Mouse (Mus musculus) kidney, postnatal 10 days (tissue): ENCODE measurements around the gene Arhgef7.

ENCODE experiments used
- DNase-seq: peaks from one replicate; pipeline ENCODE4 v3.0.0; 2021; ENCODE audit warnings: mixed read lengths

Arhgef7 gene

DNA sequence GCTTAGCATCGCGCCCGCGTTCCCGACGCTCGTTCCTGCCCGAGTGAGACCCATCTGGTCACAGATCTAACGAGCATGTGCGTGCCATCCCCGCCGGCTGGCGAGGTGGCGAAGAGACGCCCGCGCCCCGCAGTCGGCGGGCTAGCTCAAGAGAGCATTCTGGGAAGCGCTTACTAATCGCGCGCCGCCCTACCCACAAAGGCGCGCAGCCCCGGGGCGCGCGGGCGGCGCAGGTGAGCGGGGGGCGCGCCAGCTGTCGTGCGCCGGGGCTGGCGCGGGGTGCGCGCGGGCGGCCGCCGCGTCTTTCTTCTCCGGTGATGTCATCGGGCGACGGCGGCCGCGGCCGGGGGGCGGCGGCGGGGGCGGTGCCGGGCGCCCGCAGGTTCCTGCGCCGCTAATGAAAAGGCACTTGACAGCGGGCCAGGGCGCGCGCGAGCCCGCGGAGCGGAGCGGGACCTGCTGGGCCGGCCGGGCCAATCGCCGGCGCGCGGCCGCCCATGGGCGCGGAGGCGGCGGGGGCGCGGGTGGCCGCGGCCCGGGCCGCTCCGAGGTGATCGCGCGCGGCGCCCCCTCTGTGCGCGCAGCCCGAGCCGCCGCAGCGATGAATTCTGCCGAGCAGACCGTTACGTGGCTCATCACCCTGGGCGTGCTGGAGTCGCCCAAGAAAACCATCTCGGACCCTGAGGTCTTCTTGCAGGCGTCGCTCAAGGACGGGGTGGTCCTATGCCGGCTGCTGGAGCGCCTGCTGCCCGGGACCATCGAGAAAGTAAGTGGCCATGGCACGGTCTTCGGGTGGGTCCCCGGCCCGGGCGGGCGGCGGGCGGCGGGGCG, at the start of gene Arhgef7:
Arhgef7 (plus strand) TSS at position 71 of the 831 bp plus-strand sequence.
- DNase-seq: peak; percentile 62

DNA sequence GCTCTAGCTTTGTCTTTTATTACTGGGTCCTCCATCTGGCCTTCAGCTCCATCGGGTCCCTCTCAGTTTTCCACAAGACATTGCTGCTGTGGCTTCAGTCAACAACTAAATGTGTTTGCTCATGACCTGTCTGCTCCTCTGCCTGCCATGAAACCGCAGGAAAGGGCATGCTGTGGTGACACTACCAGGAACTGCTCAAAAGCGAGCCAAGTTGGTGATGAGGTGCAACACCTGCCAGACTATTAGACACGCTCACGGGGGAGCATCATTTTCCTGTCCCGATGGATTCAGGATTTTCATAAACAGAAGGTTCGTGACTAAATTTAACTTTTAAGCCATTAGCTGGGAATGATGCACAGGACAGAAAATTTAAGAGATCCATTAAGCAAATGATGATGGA, 43.0 kb upstream of the Arhgef7 start:
- no peak for DNase-seq

DNA sequence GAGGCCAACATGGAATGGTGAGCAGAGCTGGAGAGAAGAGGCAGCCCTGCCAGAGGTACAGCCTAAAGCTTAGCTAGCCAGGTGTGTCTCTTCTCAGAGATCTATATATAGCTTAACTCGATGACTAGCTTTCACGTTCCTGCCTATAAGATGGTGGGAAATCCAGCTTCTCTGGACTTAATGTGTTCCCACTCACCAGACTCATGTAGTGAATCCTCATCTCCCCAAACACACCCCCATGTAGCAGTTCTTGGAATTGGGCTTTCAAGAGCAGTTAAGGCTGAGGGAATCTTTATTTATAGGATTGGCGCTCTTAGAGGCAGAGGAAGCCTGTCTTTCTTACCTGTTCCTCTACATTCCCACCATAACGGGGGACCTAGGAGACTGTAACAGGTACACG, 40.3 kb upstream of the Arhgef7 start:
- no peak for DNase-seq

DNA sequence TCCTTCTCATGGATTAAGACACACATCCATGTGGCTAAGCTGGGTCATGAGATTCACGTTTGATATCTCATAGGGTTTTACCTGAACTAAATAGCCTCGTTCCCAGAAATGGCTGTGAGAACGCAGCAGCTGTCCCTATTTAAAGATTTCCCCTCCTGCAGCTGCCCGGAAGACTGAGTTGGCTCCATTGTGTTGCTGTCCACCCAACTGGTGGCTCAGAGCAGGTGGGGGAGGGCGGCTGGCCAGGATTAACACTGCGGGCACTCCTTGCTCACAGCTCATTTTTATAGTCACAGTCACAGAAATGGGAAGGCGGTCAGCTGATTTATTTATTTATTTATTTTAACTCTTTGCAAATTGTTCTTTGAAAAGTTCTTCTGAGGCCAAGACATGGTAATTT, 37.6 kb upstream of the Arhgef7 start:
- DNase-seq: no peak

DNA sequence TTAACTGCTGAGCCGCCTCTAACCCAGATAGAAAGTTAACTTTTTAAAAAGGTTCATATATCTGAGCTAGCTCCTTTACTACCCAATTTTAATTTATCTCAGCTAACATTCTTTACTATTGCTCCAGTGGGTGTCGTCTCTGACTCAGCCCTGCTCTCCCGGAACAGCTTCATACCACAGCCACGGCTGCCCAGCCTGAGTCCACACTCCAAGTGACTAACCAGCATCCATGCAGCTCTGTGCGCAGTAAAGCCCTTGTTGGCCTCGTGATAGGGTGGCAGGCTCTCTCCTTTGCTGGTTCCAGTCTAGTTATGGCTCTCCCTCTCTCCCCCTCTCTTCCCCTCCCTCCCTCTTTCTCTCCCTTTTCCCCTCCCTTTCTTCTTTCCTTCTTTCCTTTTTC, 36.2 kb upstream of the Arhgef7 start:
- no peak for DNase-seq

DNA sequence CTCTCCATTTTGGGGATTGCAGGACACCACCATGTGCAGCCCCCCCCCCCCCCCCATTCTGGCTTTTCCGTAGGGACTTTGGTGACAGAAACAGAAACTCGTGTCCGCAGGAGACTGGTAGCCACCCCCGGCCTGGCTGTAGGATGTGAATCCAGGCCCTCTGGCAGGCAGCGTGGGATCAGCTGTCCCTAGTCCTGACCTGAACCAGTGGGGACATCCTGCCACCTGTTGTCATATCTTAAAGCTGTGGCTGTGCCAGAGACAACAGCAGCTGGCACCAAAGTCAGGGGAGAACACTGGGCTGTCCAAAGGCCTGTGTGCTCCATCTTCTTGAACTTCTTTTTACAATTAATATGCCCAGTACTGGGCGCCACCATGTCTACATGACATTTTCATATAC, 35.8 kb upstream of the Arhgef7 start:
- DNase-seq: no peak

DNA sequence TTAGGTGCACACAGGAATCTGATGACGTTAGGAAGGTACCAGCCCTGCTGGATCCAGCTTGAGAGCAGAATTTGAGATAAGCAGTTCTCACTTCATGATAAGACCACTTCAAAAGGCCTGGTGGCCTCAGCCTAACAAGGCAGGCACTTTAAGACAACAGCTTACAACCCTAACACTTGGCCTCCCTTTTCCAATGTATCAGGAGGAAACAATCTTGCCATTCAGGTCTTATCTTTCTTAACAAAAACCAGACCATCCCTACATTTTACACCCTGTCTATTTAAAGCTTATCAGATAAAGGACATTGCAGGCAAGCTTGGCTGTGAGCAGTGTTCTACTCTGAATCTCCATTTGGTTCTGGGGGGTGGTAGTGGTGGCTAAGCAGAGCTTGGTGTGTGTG, 35.1 kb upstream of the Arhgef7 start:
- DNase-seq: no peak

DNA sequence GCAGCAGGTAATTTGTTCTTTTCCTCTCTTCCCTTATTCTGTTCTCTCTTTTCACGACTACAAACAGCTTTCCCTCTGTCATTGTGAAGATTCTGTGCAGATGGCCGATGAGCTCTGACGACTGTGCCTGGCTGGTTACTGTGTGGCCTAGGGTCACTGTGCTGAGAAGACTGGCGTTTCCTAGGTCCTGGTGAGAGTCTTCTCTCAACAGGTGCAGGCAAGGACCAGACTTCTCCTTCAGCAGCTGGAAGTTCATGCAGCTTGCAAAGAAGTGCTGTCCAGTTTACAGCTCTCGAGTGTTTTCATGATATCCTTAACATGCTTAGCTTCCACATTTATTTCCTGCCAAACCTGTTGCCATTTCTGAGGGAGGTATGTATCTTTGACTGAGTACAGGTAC, 33.5 kb upstream of the Arhgef7 start:
- DNase-seq: no peak

DNA sequence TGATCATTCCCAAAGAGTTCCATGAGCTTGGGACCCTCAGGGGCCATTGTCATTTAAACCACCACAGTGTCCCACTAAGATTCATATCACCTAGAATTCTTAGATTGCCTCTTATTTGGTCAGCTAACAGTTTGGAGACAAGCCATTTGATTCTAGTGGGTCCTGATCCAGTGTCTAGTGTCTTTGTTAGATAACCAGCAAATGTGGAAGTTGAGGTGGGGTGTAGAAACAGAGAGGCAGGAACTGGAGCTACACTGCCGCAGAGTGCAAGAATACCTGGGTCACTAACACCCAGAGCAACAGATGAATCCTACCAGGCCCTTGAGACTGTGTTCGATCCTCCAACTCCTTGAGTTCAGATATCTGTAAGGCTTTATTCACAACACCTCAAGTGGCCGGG, 31.3 kb upstream of the Arhgef7 start:
- DNase-seq: no peak

DNA sequence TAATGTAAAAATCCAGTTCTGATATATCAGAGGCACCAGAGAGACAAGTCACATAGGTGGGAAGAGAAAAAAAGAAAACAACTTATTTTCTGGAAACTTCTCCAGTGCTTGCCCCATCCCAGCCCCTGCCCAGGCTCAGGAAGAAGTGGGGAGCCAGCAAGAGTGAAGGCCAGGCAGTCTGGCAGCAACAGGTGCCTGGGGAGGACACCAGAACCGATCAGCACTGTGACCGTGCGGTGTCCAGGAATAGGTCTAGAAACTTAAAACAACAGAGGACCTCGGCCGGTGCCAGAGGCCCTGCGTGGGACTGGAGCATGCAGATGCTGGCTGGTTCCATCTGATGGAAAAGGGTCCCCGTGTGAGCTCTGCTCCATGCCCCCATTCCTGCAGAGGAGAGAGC, 30.1 kb upstream of the Arhgef7 start:
- DNase-seq: no peak

DNA sequence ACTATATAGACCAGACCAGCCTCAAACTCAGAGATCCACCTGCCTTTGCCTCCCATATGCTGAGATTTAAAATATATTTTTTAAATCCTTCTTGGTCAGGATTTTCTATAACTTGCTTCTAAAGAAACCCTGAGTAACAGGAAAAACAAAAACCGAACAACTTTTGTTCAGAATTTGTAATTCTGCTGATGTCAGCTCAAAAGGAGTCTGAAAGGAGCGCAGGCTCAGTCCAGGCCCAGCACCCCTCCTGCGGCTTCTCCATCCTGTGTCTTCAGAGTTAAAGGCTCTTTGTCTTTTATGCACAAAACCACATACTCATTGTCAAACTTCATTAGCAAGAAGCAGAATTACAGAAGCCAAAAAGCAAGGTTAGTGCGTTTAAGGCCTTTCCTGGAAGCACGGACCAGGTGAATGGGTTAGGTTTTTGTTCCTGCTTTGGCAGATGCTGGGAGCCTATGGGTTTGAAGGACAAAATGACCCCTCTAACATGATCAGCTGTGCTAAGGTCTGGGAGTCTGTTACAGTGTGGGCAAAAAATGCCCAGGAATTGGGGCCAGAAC, 28.0 kb upstream of the Arhgef7 start:
- DNase-seq: no peak

DNA sequence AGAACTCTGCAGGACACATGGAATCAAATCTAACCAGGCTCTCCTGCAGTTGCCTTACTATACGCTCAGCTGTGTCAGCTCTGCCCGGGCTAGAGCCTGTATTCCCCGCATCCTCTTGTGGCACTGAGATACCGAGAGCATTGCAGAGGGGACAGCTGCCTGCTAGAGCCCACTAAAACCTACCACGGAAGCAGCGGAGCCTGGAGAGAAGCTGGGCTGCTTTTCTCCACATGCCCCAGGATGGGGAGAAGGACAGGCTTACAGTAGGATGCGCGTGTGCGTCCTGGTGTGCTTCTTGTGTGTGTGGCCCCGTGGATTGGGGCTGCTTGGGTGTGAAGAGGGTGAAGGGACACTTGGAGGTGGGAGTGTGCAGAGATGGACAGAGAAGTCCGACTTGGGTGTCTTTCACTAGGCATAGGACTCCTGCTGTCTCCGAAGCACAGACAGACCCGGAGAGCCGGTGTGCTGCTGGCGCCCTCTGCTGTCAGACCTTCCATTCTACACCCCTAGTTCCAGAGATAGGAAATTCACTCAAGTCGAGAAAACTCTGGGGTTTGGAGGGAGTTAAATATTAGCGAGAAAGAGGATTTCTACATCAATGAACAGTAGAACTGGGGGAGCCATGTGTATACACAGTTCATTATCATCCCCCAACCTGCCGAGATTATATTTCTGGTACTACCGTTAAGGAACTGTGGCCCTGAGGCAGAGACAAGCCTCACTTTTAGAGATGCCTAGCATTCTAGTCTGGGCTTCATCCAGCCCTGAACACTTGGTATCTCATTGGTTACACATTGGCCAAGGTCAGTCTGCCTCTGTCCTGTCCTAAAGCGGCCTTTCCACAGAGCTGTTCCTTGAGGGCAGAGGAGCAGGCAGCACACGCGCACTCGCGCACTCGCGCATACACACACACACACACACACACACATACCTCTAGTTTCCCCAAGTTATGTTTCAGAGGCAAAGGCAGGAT, 27.2 kb upstream of the Arhgef7 start:
- DNase-seq: peak; percentile 89

DNA sequence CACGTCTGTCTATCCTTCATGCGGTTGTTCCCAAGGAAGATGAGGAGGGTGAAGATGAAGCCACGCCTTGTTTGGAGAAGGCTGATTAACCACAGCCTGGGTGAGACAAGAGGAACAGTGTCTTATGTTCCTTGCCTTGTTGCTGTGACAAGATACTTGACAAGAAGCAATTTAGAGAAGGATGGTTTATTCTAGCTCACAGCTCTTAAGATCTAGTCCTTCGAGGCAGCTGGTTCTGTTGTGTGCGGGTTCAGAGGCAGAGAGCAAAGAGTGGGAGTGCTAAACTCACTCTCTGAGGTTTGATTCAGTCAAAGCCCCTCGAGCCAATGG, 26.5 kb upstream of the Arhgef7 start, which contains the start of gene 1700016D06Rik:
1700016D06Rik (minus strand) TSS at position 31 of the 330 bp plus-strand sequence.
- no peak for DNase-seq

DNA sequence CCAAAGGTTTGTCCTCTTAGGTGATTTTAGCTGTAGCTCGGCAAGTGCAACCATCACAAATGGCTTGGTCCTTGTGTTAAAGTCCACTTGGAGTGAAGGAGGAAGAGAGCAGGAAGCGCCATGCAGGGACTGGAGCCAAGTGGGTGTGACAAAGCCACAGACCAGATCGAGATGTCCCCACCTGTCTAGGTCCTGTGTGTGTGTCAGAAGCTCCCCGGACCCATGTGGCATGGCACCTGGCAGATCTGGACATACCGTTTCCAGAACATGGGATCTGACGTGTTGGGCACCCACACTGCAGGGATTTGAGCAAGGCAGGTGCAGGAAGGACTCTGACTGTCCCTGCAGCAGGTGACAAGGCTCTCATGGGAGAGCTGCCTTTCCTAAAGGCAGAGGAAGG, 26.1 kb upstream of the Arhgef7 start:
- DNase-seq: no peak

DNA sequence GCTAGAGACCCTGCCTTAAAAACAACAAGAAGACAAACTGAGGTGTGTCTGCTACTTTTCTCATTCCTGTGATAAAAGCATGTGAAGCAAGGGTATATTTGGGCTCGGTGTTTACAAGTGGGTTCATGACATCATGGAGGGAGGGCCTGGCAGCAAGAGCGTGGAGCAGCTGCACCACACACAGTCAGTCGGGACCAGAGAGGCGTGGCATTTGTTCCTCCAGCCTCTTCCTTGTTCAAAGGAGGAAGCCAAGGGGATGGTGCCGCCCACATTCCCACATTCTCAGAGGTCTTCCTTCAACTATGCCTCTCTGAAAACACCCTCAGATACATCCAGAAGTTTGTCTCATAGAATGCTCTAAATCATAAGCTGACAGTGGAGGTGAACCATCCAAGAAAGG, 23.7 kb upstream of the Arhgef7 start:
- DNase-seq: no peak

DNA sequence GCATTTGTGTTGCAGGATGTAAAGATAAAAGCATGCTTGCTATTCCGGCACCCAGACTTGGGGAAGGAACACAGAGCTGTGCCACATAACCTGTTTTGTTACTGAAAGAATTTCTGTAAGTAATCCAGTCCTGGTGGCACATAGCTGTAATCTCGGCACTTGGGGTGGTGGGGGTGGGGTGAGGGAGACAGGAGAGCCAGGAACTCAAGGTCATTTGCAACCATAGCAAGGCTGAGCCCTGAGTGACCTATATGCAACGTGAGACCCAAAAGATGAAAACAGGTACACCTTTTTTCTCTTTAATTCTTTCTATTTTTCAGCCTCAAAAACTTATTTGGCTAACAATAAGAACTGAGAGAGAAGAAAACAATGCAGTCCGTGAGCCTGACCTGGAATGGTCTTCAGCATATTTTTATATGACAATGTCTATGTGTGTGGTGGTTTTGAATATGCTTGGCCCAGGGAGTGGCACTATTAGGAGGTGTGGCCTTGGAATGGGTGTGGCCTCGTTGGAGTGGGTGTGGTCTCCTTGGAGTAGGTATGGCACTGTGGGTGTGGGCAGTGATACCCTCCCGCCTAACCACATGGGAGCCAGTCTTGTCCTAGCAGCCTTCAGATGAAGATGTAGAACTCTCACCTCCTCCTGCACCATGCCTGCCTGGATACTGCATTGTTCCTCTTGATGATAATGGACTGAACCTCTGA, 22.7 kb upstream of the Arhgef7 start:
- no peak for DNase-seq

DNA sequence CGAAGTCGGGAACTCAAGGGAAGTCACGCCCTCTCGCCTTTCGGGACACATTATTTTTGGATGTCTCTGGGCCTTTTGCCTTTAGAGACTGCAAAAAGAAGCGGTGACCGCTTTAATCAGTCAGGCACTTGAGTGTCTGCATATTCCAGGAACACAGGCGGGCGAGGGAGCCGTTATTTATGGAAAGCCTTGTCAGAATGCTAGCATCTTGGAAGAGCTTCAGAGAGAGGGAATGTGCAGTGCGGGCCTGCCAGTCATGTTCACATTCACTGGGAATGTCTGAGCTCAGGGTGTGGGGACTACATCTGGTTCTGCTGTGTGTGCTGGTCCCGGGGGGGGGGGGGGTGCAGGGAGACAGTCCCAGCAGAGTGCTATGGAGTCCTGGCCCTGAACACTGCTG, 21.7 kb upstream of the Arhgef7 start:
- DNase-seq: peak; percentile 50

DNA sequence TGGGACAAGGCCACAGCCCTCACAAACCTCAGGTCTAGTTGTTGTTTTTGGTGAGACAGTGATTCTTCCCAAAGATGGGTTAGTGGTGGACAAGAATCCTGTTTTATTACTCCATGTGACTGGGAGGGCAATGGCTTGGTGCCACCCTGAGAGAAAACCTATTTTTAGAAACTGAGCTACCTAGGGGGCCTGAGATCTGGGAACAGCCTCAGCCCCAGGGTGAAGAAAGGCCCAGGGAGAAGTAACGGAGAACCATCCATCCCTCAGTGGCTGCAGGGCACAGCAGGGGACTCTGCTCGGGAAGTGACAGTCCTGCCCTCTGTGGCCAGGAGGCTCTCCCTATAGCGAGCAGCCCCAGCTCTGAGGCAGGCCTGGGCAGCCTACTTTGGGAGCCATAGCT, 19.8 kb upstream of the Arhgef7 start:
- no peak for DNase-seq

DNA sequence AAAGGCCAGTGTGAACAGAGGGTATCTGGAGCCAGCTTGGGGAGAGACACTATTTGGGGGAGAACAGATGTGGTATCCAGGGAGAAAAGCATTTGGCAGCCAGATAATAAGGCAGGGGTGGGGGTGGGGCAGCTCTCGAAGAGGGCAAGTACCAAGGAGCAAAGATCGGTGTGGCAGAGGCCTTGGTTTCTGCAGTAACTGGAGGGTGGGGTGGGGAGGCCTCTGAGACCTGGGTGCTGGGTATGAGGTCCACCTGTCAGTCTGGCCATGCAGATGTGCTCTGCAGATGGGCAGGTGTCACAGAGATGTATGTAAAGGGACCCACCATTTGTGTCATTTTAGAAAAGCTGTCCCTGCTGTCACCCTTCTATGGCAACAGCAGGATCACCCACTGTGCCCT, 18.7 kb upstream of the Arhgef7 start:
- DNase-seq: peak; percentile 24

DNA sequence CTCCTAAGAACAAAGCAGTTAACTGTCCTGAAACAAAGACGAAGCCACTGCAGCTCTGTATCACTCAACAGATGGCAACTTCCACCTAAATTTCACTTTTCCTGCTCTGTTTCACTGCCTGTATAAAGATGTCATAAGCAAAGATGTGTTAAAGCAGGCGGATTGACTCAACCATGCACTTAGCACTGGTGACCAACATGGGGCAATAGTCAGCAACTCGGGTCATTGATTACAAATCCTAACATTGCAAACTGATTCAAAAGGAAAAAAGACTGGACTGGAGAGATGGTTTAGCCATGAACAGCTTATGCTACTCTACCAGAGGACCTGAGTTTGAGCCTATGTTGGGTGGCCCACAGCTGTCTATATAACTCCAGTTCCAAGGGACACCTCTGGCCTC, 18.0 kb upstream of the Arhgef7 start:
- DNase-seq: no peak

DNA sequence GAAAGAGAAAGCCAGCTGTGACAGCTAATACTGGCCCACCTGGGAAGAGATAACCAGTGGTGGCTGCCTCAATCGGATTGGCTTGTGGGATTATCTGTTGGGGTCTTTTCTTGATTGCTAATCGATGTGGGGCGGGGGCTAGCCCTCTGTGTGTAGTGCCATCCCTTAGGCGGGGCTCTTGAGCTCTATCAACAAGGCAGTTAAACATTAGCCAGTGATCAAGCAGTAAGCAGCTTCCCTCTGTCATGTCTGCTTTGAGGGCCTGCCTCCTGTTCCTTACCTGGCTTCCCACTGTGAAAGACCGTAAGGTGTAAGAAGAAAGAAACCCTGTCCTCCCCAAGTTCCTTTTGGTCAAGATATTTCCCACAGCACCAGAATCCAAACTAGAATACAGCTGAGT, 17.1 kb upstream of the Arhgef7 start:
- DNase-seq: no peak

DNA sequence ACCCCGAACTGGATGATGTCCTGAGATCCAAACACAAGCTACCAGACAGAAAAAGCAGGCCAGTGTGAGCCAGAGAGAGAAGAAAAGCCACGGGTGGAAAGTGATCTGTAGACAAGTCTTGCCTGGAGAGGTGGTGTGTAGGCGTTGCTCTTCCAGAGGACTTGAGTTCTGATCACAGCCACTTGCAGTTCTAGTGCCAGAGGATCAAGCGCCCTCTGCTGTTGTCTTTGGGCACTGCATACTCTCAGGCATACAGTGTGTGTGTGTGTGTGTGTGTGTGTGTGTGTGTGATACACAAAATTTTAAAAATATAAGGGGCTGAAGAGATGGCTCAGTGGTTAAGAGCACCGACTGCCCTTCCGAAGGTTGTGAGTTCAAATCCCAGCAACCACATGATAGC, 15.3 kb upstream of the Arhgef7 start:
- DNase-seq: peak; percentile 28

DNA sequence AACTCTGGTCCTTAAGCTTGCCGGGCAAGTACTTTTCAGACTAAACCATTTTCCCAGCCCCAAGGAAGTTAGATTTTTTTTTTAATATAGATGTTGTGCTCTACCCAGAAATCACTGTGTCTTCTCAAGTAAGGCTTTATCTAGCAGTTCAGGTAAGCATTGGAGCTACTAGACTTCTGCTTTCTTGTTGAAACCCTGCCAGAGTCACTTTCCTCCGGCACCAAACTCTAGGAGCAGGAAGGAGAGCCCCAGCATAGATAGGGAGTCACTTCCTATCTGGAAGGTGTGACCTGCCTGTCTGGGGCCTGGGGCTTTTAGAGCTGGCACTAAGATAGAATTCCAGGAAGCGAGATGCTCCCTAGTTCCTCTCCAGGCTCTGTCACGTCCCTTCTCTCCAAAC, 10.3 kb upstream of the Arhgef7 start:
- DNase-seq: no peak
